Mouse (Mus musculus): ENCODE measurements around the gene Prrt4.
A peak's percentile ranks its signal among the peaks of the same experiment; 100 is the strongest.

The Prrt4 gene

DNA sequence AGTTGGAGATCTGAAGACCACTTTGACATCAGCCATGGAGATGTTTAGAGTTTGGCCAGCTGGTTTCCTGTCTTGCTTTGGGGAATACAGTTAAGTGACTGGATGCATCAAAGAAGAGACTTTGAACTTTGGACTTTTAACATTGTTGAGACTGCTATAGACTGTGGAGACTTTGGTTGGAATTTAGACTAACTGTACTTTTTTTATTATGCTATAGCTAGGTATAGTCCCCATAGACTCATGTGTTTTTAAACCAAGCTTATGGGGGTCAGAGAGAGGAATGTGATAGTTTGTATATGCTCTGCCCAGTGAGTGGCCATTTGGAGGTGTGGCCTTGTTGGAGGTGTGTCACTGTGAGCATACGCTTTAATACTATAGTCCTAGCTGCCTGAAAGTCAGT, 29.4 kb downstream of the Prrt4 start:
- no peak for DNase-seq (ENCODE audit: low spot score in 2 of 2)

DNA sequence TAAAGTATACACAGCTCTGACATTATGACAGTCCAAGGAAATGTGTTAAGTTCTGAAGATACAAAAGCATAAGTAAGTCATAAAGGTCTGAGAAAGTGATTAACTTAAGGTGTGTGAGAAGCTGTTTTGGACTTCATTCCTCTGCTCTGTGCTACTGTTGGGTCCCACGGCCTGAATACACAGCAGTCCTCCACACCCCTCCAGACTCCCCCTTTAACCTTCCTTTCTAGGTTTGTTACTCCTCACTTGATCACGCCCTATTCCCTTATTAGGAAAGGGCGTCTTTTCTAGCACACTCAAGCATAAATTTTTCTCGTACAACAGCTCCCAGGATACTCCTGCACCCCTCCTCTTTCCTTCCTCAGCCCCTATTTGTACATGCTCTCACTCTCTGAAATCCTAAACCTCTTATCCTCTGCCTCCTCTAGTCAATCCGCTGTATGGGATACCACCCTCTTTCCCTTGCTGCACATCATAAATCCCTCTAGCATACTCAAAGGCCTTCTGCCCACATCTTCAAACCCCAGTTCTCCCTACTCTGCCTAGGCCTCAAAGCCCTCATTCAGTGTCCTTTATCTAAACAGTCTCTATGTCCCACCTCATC, 31.9 kb downstream of the Prrt4 start:
- no peak for DNase-seq (ENCODE audit: low spot score in 2 of 2)

DNA sequence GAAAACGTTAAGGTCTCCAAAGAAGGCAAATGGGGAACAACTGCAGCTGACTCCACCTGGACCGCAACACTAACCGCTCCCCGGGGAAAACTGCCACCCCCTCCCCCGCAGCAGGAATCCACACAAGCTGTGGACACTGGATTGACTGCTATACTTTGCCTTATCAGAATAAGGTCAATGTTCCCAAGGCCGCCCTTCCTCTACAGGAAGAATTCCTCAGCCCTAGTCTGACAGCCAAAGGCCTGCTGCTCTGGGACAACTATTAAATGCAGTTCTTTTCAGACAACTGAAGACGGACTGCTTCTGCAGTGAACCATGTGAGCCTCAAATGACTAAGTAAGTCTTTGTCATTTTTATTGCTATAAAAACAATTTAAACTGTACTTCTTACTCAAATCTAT, 32.7 kb downstream of the Prrt4 start:
- DNase-seq (ENCODE audit: low spot score in 2 of 2): no peak

DNA sequence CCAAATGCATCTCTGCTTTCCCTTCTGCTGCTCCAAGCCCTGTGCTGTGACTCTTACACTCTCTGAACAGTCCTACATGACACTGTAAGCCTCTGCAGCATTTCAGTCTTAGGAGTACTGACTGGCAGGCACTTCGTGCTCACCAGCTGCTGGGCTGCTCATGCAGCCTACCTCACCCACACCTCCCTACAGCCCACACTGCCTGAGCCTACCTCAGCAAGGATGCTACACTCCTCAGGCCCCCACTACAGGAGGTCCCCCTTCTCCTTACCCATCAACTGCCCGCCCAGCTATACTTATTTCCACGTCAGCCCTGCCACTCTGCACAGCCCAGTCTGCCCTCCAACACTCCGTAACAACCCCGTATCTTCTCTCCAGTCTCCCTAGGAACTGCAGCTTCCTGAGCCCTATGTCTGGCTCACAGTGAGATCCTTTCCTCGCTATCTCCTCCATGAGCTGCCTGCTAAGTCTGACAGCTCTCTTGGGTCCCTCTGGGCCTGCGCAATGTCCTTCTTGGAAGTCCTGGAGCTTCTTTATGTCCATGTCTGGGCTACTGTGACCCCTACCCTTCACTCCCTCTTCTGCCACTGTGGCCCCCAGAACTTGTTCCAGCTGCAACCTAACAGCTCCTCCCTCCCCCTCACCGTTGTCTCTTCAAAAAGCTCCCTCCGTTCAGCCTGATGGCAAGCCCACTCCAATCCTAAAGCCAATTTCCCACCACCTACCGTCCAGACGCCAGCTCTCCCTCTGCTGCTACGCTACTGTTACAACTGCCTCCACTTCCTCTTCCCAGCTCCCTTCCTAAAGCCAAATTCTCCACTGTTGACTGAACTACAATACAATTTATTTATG, 33.7 kb downstream of the Prrt4 start:
- no peak for DNase-seq (ENCODE audit: low spot score in 2 of 2)

DNA sequence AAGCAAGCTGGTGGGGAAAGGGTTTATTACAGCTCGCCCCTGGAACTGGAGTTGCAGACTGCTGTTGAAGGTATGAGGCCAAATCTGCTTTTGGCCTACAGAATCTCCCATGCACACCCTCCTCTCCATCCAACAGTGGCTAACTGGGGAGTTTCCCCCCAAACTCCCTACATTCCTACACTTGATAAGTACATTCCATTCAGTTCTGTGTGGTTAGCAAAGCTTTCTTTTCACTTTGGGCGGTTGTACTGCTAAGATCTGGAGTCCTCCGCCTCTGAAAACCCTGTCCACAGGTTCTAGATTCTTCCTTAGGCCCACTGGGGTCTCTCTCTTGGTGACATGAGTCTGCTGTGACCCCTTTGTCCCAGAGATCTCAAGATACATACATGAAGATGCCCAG, 34.4 kb downstream of the Prrt4 start:
- no peak for DNase-seq (ENCODE audit: low spot score in 2 of 2)

DNA sequence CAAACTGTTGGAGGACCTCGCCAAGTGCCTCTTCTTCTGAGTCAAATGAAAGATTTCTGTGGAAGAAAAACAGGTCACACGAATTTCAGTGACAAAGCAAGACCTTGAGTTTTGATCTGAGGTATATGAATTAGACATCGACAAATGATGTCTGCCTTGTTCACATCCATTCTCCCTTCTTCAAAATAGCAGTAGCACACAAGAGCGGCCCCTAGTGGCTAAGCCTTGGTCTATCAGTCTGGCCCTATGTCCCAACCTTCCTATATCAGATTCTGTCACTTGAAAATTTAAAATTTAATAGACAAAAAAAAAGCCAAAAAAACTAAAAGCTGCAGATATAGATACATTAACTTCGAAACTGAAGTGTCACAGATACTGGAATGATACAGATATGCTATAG, 35.8 kb downstream of the Prrt4 start:
- peak in 1 of 2 experiments; percentile 62 for DNase-seq (ENCODE audit: low spot score in 2 of 2)

DNA sequence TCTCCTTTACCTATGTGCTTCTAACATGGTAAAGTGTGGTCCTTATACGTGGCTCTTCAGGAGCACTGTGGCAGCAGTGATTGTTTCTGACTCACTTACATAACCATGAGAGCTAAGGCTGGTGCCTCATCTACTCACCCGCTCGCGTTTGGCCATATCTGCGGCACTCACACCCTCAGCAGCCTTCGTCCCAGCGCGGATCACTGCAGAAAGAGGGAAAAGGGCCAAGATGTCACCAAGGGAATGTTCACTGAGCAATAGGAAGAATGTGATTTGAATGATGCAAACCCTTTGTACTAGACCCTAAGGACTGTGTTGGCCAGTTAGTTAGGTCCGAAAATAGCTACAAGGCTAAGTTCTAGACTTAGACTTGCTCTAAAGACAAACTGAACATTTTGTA, 41.9 kb downstream of the Prrt4 start:
- DNase-seq (ENCODE audit: low spot score in 2 of 2): no peak

DNA sequence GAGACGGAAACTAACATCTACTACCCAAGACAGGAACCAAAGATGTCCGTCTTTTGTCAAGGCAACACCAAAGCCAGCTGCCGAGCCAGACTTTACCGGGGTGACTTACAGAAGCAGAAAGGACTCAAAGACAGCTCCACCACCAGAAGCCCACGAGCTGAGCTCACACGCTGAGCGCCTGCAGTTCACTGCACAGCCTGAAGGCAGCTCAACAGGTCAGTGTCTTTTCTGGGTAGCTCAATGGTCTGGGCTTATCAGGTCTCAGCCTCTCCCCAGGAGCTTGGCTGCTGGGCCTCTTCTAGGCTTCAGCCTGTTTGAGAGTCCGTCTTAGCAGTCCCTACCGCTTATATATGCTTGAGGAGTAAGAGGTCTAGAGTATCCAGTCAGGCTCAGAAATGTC, 46.3 kb downstream of the Prrt4 start:
- no peak for DNase-seq (ENCODE audit: low spot score in 2 of 2)

DNA sequence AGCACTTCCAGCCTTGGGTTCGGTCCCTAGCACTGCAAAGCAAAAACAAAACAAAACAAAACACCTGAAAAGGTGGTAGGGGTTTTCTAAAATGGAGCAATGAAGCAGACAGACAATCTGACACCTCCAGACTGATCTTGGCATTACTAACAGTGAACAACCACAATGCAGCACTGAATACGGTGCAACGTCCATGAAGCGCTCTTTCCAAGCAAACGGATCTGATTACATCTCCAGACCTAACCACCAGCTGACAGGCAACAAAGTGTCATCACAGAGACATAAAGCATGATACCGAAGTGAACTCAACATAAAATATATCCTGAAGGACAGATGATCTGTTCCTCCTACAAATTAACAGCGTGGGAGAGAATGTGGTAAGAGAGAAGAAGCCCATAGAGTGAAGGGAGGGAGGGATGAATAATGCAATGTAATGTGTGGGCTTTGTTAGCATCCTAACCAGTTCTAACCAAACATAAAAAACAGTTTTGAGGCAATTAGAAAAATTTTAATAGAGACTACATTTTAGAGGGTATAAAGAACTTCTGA, 52.4 kb downstream of the Prrt4 start:
- DNase-seq (ENCODE audit: low spot score in 2 of 2): no peak

DNA sequence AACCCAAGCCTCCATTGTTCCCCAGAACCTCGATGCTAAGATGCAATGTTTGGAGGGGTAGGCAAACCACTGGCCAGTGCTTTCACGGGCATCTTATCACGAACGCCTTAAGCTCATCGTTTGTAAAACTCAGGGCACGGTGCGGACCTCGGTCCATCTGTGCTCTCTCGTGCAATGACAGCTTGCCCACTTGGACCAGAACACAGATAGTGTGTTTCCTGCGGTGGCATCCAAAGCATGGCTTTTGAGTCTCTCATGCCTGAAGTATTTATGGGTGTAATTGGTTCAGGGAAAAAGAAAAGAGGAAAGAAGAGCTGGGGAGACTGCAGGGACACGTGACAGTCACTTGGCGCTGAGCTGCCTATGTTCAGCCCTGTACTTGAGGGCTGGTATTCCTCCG, 59.4 kb downstream of the Prrt4 start:
- no peak for DNase-seq (ENCODE audit: low spot score in 2 of 2)
